Mouse (Mus musculus): ENCODE measurements around the gene Ssr4. TPM values are rescaled to one million over a fixed set of nuclear protein-coding genes. Genes with fewer than 3 reads are reported as not detected.

Gene Ssr4
- polyA plus RNA-seq, 1 experiment from 2014 or later, result 162 TPM

DNA sequence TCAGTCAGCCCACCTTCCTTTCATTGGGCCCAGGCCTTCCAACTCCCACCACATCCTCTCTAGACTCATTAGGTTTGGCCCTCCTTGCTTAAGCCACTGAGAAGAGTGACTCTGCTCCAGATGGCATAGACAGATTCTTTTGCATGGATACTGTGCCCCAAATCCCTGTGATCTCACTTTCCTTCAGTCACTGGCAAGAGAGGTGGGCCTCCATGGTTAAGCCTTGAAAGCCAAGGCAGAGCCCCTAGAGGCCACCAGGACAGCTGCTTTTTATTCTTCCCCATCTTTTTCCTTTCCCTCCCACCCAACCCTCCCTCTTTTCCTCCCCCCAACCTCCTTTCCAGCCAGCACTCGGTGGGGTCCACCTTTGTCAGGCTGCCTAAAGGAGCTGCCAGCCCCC lies 6.7 kb downstream of the Ssr4 start:
- Histone ChIP-seq H3K4me3 (ENCODE audit: low read length) (no peak overlapping the region), H3K27ac (ENCODE audit: low read depth, low read length) (no peak overlapping the region; the same call in 1 of the 2 replicates), H3K27me3 (replicated peaks; ENCODE audit: control insufficient read depth, insufficient read depth, low read length) (no peaks in the 10 kb centered on the region), H3K36me3 (ENCODE audit: control insufficient read depth, insufficient read depth, low read length) (no peaks in the 10 kb centered on the region), H3K9ac (ENCODE audit: low read depth, low read length) (no peak overlapping the region), H3K9me3 (ENCODE audit: control insufficient read depth, low read length) (no peaks in the 10 kb centered on the region), H3K4me1 (ENCODE audit: control insufficient read depth, insufficient read depth, low read depth, low read length) (peaks cover 1% of the 10 kb centered on the region; the same call in 1 of the 2 replicates), H3K4me2 (ENCODE audit: low read length) (no peak overlapping the region)
- no peak for ATAC-seq
- WGBS, result 43% methylated on average over 1 of the region's 1 CpGs

DNA sequence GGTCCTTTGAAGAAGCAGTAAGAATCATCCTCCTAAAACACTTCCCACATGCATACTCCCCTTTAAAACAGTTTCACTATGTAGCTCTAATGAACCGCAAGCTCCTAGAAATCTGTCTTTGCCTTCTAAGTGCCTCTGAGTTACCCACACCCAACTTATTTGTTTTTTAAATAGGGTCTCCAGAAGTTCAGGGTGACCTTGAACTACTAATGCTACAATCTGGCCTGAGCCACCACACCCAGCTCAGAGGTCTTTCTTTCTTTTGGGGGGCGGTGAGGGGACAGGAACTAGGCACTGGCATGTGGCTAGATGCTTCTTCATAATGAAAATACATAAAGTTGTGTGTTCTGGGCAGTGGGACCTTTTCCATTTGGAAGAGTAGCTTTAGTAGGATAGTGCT lies 10.7 kb downstream of the Ssr4 start:
- 93% methylated on average over 2 of the region's 2 CpGs for WGBS
- Histone ChIP-seq H3K36me3 (ENCODE audit: control insufficient read depth, insufficient read depth, low read length) (no peaks in the 10 kb centered on the region), H3K4me2 (ENCODE audit: low read length) (no peak overlapping the region), H3K4me1 (ENCODE audit: control insufficient read depth, insufficient read depth, low read depth, low read length) (no peaks in the 10 kb centered on the region), H3K27me3 (replicated peaks; ENCODE audit: control insufficient read depth, insufficient read depth, low read length) (no peaks in the 10 kb centered on the region), H3K27ac (ENCODE audit: low read depth, low read length) (no peak overlapping the region), H3K4me3 (ENCODE audit: low read length) (no peak overlapping the region), H3K9ac (ENCODE audit: low read depth, low read length) (no peak overlapping the region), H3K9me3 (ENCODE audit: control insufficient read depth, low read length) (no peaks in the 10 kb centered on the region)
- ATAC-seq, result no peak

GRCm38 (mm10) chrX:73798502-73798901 lies 11.7 kb downstream of the Ssr4 start:
- peak; percentile 61 for ATAC-seq
- Histone ChIP-seq H3K4me1 (ENCODE audit: control insufficient read depth, insufficient read depth, low read depth, low read length) (no peaks in the 10 kb centered on the region), H3K4me2 (ENCODE audit: low read length) (no peak overlapping the region), H3K9ac (ENCODE audit: low read depth, low read length) (no peak overlapping the region), H3K4me3 (ENCODE audit: low read length) (no peak overlapping the region), H3K9me3 (ENCODE audit: control insufficient read depth, low read length) (no peaks in the 10 kb centered on the region), H3K27me3 (replicated peaks; ENCODE audit: control insufficient read depth, insufficient read depth, low read length) (no peaks in the 10 kb centered on the region), H3K36me3 (ENCODE audit: control insufficient read depth, insufficient read depth, low read length) (no peaks in the 10 kb centered on the region), H3K27ac (ENCODE audit: low read depth, low read length) (no peak overlapping the region)
- WGBS, result 40% methylated on average over 7 of the region's 9 CpGs

DNA sequence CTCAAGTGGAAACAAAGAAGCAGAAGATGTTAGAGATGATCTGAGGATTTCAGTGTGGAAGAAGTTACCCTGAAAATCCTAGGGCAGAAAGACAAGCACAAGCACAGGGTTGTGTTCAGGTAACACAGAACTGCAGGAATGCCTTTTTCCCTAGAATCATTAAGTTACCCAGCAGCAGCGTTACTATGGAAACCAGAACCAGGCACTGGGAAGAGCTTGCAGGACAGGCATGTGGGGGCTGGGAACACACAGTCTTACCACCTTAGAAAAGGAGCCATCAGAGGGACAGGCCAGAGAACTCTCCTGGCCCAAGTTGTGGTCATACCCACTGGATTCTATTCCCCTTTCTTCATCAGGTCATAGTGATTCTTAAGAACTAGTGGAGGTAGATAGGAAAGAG lies 19.0 kb downstream of the Ssr4 start:
- WGBS, result 44% methylated on average over 1 of the region's 1 CpGs
- H3K36me3 ChIP-seq (ENCODE audit: control insufficient read depth, insufficient read depth, low read length), result no peaks in the 10 kb centered on the region
- H3K4me1 ChIP-seq (ENCODE audit: control insufficient read depth, insufficient read depth, low read depth, low read length), result no peaks in the 10 kb centered on the region
- no peaks in the 10 kb centered on the region for H3K9me3 ChIP-seq (ENCODE audit: control insufficient read depth, low read length)
- no peak overlapping the region for H3K9ac ChIP-seq (ENCODE audit: low read depth, low read length)
- no peaks in the 10 kb centered on the region for H3K27me3 ChIP-seq (replicated peaks; ENCODE audit: control insufficient read depth, insufficient read depth, low read length)
- no peak overlapping the region for H3K4me3 ChIP-seq (ENCODE audit: low read length)
- H3K27ac ChIP-seq (ENCODE audit: low read depth, low read length), result no peak overlapping the region
- no peak overlapping the region for H3K4me2 ChIP-seq (ENCODE audit: low read length)
- peak; percentile 64 for ATAC-seq

DNA sequence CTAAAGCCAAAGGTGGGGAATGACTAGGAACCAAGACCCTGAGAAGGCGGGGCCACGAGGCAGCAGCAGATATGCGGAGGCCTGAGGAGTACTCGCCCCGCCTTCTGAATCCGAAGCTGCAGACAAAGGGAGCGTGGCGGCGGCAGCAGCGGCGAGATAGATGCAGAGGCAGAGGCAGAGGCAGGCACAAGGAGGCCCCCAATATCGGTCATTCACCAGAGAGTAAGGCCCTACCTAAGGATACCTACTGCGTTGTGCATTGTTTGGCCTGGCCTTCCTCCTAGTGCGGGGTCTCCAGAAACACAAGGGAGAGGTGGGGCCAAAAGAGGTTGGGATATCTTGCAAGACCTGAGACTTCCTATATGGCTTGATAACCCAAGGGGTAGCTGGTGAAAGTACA lies 28.2 kb downstream of the Ssr4 start:
- H3K27me3 ChIP-seq (replicated peaks; ENCODE audit: control insufficient read depth, insufficient read depth, low read length), result no peaks in the 10 kb centered on the region
- peak overlapping the region; percentile 25 for H3K4me3 ChIP-seq (ENCODE audit: low read length)
- H3K36me3 ChIP-seq (ENCODE audit: control insufficient read depth, insufficient read depth, low read length), result no peaks in the 10 kb centered on the region
- peak overlapping the region; percentile 46 for H3K4me2 ChIP-seq (ENCODE audit: low read length)
- H3K9me3 ChIP-seq (ENCODE audit: control insufficient read depth, low read length), result no peaks in the 10 kb centered on the region
- peak overlapping the region; percentile 62 for H3K27ac ChIP-seq (ENCODE audit: low read depth, low read length)
- peak overlapping the region; percentile 61 for H3K9ac ChIP-seq (ENCODE audit: low read depth, low read length)
- no peaks in the 10 kb centered on the region for H3K4me1 ChIP-seq (ENCODE audit: control insufficient read depth, insufficient read depth, low read depth, low read length)
- 14% methylated on average over 14 of the region's 14 CpGs for WGBS
- ATAC-seq, result peak; percentile 89

- no peaks in the 10 kb centered on the region for H3K9me3 ChIP-seq (ENCODE audit: control insufficient read depth, low read length)
- 55% methylated on average over 3 of the region's 3 CpGs for WGBS
- no peaks in the 10 kb centered on the region for H3K27me3 ChIP-seq (replicated peaks; ENCODE audit: control insufficient read depth, insufficient read depth, low read length)
- no peak overlapping the region for H3K27ac ChIP-seq (ENCODE audit: low read depth, low read length)
- 0 out of 2 replicates have a peak, but pooled peaks cover under 1% of the 10 kb centered on the region for H3K4me1 ChIP-seq (ENCODE audit: control insufficient read depth, insufficient read depth, low read depth, low read length)
- ATAC-seq, result no peak
- H3K9ac ChIP-seq (ENCODE audit: low read depth, low read length), result no peak overlapping the region
- no peak overlapping the region for H3K4me2 ChIP-seq (ENCODE audit: low read length)
- no peaks in the 10 kb centered on the region for H3K36me3 ChIP-seq (ENCODE audit: control insufficient read depth, insufficient read depth, low read length)
- H3K4me3 ChIP-seq (ENCODE audit: low read length), result no peak overlapping the region
These were observed 29.9 kb downstream of the Ssr4 start for GRCm38 (mm10) chrX:73816596-73817314.

DNA sequence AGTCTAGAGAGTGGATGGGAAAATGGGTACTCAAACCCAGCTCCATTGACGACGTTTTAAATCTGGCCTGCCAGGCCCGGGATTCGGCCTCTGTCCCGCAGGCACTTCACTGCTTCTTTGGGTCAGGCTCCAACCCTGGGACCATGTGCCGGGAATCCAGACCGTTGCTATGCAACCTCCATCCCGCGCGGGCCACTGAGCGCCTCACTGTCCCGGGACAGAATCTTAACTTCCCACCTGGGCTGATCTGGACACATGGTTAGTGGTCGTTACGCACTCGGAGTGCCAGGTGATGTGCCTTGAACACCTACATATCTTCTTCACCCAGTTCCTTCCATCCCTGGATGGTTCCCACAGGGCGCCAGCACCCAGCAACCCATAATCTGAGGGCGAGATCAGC lies 36.9 kb downstream of the Ssr4 start:
- Histone ChIP-seq H3K4me2 (ENCODE audit: low read length) (peak overlapping the region; percentile 65), H3K27me3 (replicated peaks; ENCODE audit: control insufficient read depth, insufficient read depth, low read length) (no peaks in the 10 kb centered on the region), H3K27ac (ENCODE audit: low read depth, low read length) (no peak overlapping the region), H3K36me3 (ENCODE audit: control insufficient read depth, insufficient read depth, low read length) (no peaks in the 10 kb centered on the region), H3K9me3 (ENCODE audit: control insufficient read depth, low read length) (no peaks in the 10 kb centered on the region), H3K4me3 (ENCODE audit: low read length) (peak overlapping the region; percentile 66), H3K9ac (ENCODE audit: low read depth, low read length) (peak overlapping the region; percentile 85), H3K4me1 (ENCODE audit: control insufficient read depth, insufficient read depth, low read depth, low read length) (0 out of 2 replicates have a peak, but pooled peaks cover 3% of the 10 kb centered on the region)
- ATAC-seq, result peak; percentile 38
- 14% methylated on average over 17 of the region's 17 CpGs for WGBS

DNA sequence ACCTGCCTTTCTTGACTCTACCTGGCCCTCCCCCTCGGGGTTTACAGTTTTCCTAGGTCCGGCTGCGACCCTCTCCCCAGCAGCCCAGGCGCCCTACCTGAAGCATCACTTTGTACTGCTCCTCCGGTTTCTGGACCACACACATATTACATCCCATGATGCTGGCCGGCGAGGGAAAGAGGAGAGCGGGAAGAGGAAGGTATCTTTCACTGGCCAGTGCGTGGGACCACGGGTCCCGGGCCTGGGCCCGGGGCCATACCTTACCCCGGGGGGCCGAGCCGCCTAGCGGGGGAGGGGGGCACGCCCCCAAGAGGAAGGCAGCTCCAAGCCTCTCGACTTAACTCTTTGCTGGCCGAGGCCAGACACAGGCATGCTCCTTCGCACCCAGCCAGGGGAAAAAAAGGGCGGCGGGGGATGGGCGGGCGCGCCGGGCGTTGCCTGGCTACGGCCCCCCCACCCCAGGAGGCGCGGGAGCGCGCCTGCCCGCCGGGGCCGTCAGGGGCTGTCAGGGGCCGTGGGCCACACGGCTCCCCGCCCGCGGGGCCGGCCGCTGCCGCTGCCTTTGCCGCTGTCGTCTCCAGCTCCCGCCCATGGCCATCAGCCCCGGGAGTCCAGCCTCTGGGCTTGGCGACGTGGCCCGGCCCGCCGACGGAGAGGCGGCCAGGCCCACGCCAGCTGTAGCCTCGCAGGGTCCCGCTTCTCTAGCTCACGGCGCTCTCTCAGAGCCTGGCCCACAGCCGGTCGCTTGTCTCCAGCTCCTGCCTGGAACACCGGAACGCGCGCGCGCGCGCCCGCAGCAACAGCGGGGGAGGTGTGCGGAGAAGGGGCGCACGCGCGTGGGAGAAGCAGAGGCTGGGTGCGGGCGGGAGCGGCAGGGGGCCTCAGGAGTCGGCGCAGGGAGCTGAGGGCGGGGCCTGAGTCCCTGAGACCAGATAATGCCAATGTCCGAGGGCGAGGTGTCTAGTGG lies 37.6 kb downstream of the Ssr4 start, which contains the start of gene Pdzd4:
Gene Pdzd4 (minus strand): TSS at position 785 of the 967 bp plus-strand sequence.
- Histone ChIP-seq H3K9ac (ENCODE audit: low read depth, low read length) (peak within 1 kb of the TSS; percentile 85), H3K36me3 (ENCODE audit: control insufficient read depth, insufficient read depth, low read length) (no peaks in the 10 kb centered on the region), H3K4me2 (ENCODE audit: low read length) (peak within 1 kb of the TSS; percentile 65), H3K27ac (ENCODE audit: low read depth, low read length) (peak within 1 kb of the TSS; percentile 93), H3K4me3 (ENCODE audit: low read length) (peak within 1 kb of the TSS; percentile 66), H3K27me3 (replicated peaks; ENCODE audit: control insufficient read depth, insufficient read depth, low read length) (no peaks in the 10 kb centered on the region), H3K9me3 (ENCODE audit: control insufficient read depth, low read length) (no peaks in the 10 kb centered on the region), H3K4me1 (ENCODE audit: control insufficient read depth, insufficient read depth, low read depth, low read length) (0 out of 2 replicates have a peak, but pooled peaks cover 3% of the 10 kb centered on the region)
- ATAC-seq, result peak; percentile 92
- 15% methylated on average over 59 of the region's 84 CpGs for WGBS

DNA sequence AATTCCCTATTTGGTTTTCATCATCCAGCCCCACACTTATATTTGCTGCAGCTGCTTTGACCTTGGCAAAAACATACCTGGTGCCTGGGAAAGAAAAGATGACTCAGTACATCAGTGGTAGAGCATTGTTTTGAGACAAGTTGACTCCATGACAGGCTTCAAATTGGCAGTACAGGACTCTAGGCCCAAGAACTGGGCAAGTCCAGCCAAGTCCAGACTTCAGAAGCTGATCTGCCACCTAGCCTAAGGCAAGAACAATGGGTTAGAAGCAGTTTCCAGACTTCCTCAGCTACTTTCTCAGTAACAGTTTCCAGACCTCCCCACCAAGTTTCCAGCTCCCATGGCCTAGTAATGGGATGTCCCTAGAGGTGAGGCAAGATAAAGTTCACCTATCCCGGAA lies 48.9 kb downstream of the Ssr4 start:
- no peaks in the 10 kb centered on the region for H3K9me3 ChIP-seq (ENCODE audit: control insufficient read depth, low read length)
- no peak overlapping the region for H3K4me3 ChIP-seq (ENCODE audit: low read length)
- H3K36me3 ChIP-seq (ENCODE audit: control insufficient read depth, insufficient read depth, low read length), result no peaks in the 10 kb centered on the region
- no peak overlapping the region for H3K9ac ChIP-seq (ENCODE audit: low read depth, low read length)
- H3K4me2 ChIP-seq (ENCODE audit: low read length), result no peak overlapping the region
- no peak for ATAC-seq
- 94% methylated on average over 1 of the region's 1 CpGs for WGBS
- no peaks in the 10 kb centered on the region for H3K4me1 ChIP-seq (ENCODE audit: control insufficient read depth, insufficient read depth, low read depth, low read length)
- no peak overlapping the region for H3K27ac ChIP-seq (ENCODE audit: low read depth, low read length)
- H3K27me3 ChIP-seq (replicated peaks; ENCODE audit: control insufficient read depth, insufficient read depth, low read length), result no peaks in the 10 kb centered on the region
